Mouse (Mus musculus) kidney, embryonic 16.5 days (tissue): ENCODE results near the gene Tmem181a. TPM values are rescaled to one million over a fixed set of nuclear protein-coding genes. Genes with fewer than 3 reads are reported as not detected.
"Not testable (repeated sequence)": the region's sequence is repeated elsewhere in the genome, so short reads cannot be mapped to it uniquely, and the experiment has no call there.

Experiments used
- ATAC-seq: fragments of 200-750 bp; cut with Nextera tagmentation; 2 replicates; pipeline ENCODE4 v1.8.0; 2017; ENCODE audit warnings: moderate TSS enrichment; ENCODE audit not compliant: low FRiP score, low TSS enrichment
- H3K27ac ChIP-seq: fragments of 300-500 bp; sonication (generic); 2 replicates; pipeline ENCODE4 v1.5.1; 2014; ENCODE audit warnings: low read length
- H3K27me3 ChIP-seq: fragments of 300-500 bp; sonication (generic); 2 replicates; pipeline ENCODE4 v1.6.1; 2014; ENCODE audit warnings: low read length, control low read depth, mixed read lengths; ENCODE audit not compliant: insufficient read depth
- H3K36me3 ChIP-seq: fragments of 300-500 bp; sonication (generic); 2 replicates; pipeline ENCODE4 v1.6.1; 2014; ENCODE audit warnings: low read length, control low read depth, mixed read lengths; ENCODE audit not compliant: insufficient read depth
- H3K4me1 ChIP-seq: fragments of 300-500 bp; sonication (generic); 2 replicates; pipeline ENCODE4 v1.6.1; 2014; ENCODE audit warnings: low read length, control low read depth, mixed read lengths; ENCODE audit not compliant: insufficient read depth
- H3K4me2 ChIP-seq: fragments of 300-500 bp; sonication (generic); replicated peaks from 2 replicates; pipeline ENCODE4 v1.6.1; 2014; ENCODE audit warnings: low read depth, low read length
- H3K4me3 ChIP-seq: fragments of 300-500 bp; sonication (generic); 2 replicates; pipeline ENCODE4 v1.5.1; 2014; ENCODE audit warnings: mild to moderate bottlenecking, low read length
- H3K9ac ChIP-seq: fragments of 300-500 bp; sonication (generic); replicated peaks from 2 replicates; pipeline ENCODE4 v1.6.1; 2014; ENCODE audit warnings: low read length
- H3K9me3 ChIP-seq: fragments of 300-500 bp; sonication (generic); 2 replicates; pipeline ENCODE4 v1.6.1; 2016; ENCODE audit warnings: low read length, control low read depth
- WGBS: fragments of 180-500 bp; shearing (Covaris S2); extraction: QIAGEN DNeasy Blood & Tissue Kit; methylation state at CpG from one replicate; pipeline ENCODE4 v1.1.7; 2014; 5-methylcytosine and 5-hydroxymethylcytosine counted together
- polyA plus RNA-seq: library from polyadenylated mRNA; unstranded; fragments of >200 nt; fragmentation: Nextera tagmentation; extraction: Ambion mirVana; gene quantifications from 2 replicates; pipeline ENCODE4 v1.2.1, GENCODE M21; 2015

Tmem181a gene
- polyA plus RNA-seq, 1 experiment from 2014 or later: 13.3 TPM

DNA sequence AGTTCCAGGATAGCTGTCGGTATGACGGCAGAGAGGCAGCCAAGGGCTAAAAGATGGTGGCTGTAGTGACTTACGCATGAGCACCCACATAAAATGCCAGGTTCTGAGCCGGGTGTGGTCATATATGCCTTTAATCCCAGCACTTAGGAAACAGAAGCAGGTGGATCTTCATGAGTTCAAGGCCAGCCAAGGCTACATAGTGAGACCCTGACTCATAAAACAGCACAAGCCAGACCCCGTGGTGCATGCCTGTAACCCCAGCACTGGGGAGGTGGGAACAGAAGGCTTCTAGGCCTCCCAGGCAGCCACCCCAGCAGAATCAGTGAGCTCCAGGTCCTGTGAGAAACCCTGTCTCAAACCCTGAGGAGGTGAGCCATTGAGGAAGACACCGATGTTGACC lies 48.2 kb downstream of the Tmem181a start:
- H3K4me2 ChIP-seq, H3K27me3 ChIP-seq, H3K9me3 ChIP-seq, H3K9ac ChIP-seq, H3K4me1 ChIP-seq, H3K4me3 ChIP-seq, ATAC-seq, H3K36me3 ChIP-seq, H3K27ac ChIP-seq: not testable (repeated sequence)
- WGBS: 91% methylated on average over 5 of the region's 6 CpGs

DNA sequence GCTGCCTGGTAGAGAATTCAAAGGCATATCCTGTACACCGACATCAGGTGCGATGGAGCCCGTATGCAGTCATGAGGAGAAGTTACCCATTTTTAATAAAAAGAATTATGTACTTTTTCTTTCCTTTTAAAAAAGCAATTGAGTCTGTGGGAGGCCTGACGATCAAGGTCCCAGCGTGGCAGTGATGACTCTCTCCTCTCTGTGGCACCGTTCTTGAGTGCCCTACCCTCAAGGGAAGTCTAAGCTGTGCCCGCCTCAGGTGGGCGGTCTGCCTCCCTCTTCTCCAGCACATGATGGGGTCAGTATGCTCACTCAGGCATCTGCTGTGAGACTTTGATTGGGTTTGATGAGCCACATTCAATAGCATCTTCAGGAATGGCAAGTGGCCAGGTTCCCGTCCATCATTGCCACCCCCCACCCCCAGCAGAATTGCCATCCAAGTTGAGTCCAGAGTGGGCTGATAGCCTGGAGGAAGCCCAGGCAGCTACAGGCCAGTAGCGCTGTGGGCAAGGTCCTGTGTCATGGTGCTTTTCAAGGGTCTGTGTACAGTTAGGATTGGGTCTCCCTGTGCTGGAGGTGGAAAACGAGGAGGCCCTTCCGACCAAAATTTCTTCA lies 49.1 kb downstream of the Tmem181a start:
- H3K4me1 ChIP-seq, H3K9me3 ChIP-seq: not testable (repeated sequence)
- 92% methylated on average over 10 of the region's 12 CpGs for WGBS

GRCm38 (mm10) chr17:6306503-6306902 lies 49.8 kb downstream of the Tmem181a start:
- H3K4me1 ChIP-seq, H3K4me3 ChIP-seq, H3K4me2 ChIP-seq, H3K27ac ChIP-seq, ATAC-seq, H3K9me3 ChIP-seq, H3K36me3 ChIP-seq, H3K27me3 ChIP-seq, H3K9ac ChIP-seq: not testable (repeated sequence)
- WGBS: 93% methylated on average over 9 of the region's 13 CpGs

More for the DNA sequence above, 49.1 kb downstream of the Tmem181a start:
- H3K4me2 ChIP-seq, ATAC-seq, H3K27me3 ChIP-seq, H3K9ac ChIP-seq, H3K4me3 ChIP-seq, H3K27ac ChIP-seq, H3K36me3 ChIP-seq: not testable (repeated sequence)

GRCm38 (mm10) chr17:6311716-6312115 lies 55.1 kb downstream of the Tmem181a start:
- ATAC-seq, H3K27ac ChIP-seq: not testable (repeated sequence)
- WGBS: 99% methylated on average over 7 of the region's 7 CpGs

DNA sequence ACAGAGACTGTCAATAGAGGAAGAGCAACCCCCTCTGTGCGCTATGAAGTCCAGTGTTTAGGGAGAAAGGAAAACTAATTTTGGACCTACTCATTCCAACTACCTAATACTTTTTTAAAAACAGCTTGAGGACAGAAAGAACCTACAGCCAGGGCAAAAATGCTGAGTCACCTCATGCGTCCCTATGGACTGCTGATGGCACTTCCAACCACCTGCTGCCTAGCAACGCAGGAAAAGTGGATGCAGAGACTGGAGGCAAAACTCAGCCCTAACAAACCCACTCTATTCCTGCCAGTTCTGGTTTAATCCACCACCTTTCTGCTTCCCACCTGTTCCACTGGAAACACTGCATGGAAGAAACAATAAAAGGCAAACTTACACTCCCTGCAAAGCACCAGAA lies 56.1 kb downstream of the Tmem181a start:
- not testable (repeated sequence) for H3K4me2 ChIP-seq, H3K9me3 ChIP-seq, H3K36me3 ChIP-seq, H3K27ac ChIP-seq, H3K27me3 ChIP-seq, H3K4me3 ChIP-seq, H3K9ac ChIP-seq, H3K4me1 ChIP-seq, ATAC-seq
- WGBS: 70% methylated on average over 3 of the region's 3 CpGs

More at GRCm38 (mm10) chr17:6311716-6312115, 55.1 kb downstream of the Tmem181a start:
- H3K4me2 ChIP-seq, H3K27me3 ChIP-seq, H3K4me1 ChIP-seq, H3K9ac ChIP-seq, H3K9me3 ChIP-seq, H3K36me3 ChIP-seq, H3K4me3 ChIP-seq: not testable (repeated sequence)

DNA sequence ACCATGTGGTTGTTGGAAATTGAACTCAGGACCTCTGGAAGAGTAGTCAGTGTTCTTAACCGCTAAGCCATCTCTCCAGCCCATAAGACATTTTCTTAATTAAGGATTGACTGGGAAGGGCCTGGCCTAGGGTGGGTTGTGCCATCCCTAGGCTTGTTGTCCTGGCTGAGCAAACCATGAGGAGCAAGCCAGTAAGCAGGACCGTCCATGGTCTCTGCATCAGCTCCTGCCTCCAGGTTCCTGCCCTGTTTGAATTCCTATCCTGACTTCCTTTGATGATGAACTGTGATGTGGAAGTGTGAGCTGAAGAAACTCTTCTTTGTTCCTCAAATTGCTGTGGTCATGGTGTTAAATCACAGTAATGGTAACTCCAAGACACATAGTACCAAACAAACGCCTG lies 57.8 kb downstream of the Tmem181a start:
- H3K4me2 ChIP-seq, H3K9me3 ChIP-seq, H3K36me3 ChIP-seq, H3K27ac ChIP-seq, H3K4me3 ChIP-seq, ATAC-seq, H3K9ac ChIP-seq, H3K4me1 ChIP-seq, H3K27me3 ChIP-seq: not testable (repeated sequence)
- WGBS: 83% methylated on average over 2 of the region's 3 CpGs

GRCm38 (mm10) chr17:6315706-6316105 lies 59.0 kb downstream of the Tmem181a start:
- not testable (repeated sequence) for ATAC-seq, H3K36me3 ChIP-seq, H3K4me2 ChIP-seq, H3K9me3 ChIP-seq, H3K4me1 ChIP-seq, H3K27me3 ChIP-seq, H3K9ac ChIP-seq, H3K4me3 ChIP-seq, H3K27ac ChIP-seq
- 24% methylated on average over 2 of the region's 4 CpGs for WGBS

DNA sequence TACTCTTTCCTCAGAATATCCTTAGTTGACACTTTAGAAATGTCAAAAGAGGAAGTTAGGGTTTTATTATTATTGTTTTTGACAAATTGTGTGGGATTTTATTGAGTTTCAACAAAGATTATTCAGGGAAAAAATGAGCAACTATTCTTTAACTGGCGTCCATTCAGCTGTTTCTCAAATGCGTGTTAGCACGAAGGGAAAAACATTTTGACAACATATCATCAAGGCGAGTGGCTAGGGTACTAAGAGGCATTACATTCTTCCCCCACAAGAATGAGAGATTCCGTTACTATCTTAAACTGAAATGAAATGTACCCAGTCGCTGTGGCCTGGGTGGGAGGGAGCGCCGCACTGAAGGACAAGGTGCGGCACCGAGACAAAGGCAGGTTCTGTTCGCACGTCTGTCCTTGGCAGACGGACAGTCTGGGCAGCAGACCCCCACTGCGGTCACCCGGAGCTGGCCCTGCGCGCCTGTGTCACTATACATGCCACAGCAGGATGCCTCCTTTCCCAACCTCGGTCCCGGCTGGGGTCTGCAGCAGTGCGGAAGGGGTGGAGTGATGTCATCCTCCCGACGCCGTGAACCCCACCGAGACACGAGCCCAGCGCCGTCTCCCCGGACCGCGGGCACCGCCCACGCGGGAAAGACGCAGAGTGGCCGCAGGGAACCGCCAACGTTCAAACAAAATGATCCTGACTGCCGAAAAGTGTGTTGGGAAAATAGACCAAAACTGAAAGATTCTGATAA lies 59.9 kb downstream of the Tmem181a start:
- not testable (repeated sequence) for H3K27me3 ChIP-seq, H3K36me3 ChIP-seq, H3K4me1 ChIP-seq, H3K9me3 ChIP-seq, H3K27ac ChIP-seq
- peak overlapping the region; percentile 45 for H3K4me3 ChIP-seq
- peak; percentile 44; the same call in 1 of the 2 replicates for ATAC-seq
- WGBS: 2% methylated on average over 37 of the region's 38 CpGs
- H3K4me2 ChIP-seq: peak overlapping the region; percentile 52
- 0 out of 2 replicates have a peak overlapping the region, but pooled peaks have one; percentile 22 for H3K9ac ChIP-seq

DNA sequence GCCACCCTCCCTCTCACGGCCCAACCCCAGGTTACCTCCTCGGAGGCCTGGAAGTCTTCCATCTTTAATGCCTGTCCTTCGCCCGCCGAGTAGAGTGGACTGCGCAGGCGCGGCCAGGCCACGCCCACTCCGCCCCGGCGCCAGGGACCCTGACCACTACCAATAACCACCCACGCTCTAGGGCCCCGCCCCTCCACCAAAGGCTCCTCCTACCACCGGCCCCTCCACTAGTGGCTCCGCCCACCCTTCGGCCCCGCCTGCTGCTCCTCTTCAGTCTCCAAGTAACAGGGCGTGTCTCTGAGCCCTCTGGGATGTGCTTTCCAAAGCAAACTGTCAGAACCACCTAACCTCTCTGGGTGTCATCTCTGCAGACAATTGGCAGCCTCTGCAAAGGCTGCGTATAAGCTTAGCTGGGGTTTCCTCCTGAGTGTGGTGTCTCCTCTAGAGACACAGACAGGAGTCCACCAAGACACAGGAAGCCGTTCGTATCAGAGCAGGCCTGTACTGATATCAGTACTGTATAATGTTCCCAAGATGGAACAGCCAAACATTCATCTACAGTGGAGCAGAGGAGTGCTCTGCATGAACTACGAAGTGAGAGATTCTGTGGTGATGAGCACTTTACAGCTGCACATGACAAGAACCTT lies 60.8 kb downstream of the Tmem181a start, which contains the start of gene Dynlt1a:
Gene Dynlt1a (minus strand): TSS at position 162 of the 647 bp plus-strand sequence.
- peak; percentile 98 for ATAC-seq
- H3K36me3 ChIP-seq, H3K4me1 ChIP-seq, H3K27me3 ChIP-seq, H3K9me3 ChIP-seq, H3K27ac ChIP-seq: not testable (repeated sequence)
- Histone ChIP-seq H3K4me2 (peak within 1 kb of the TSS; percentile 52), H3K4me3 (peak within 1 kb of the TSS; percentile 45), H3K9ac (0 out of 2 replicates have a peak within 1 kb of the TSS, but pooled peaks have one; percentile 22)
- 8% methylated on average over 23 of the region's 23 CpGs for WGBS
